Mouse (Mus musculus) liver, adult 2 months (tissue): ENCODE results near the gene Ccdc173.

ENCODE experiments used
- CTCF ChIP-seq: fragments of 200-500 bp; IDR thresholded peaks from 2 replicates; pipeline ENCODE4 v1.5.1; 2011; ENCODE audit warnings: low read depth, low read length, control low read depth
- POLR2A ChIP-seq: fragments of 200-500 bp; IDR thresholded peaks from 2 replicates; pipeline ENCODE4 v1.6.1; 2011; ENCODE audit warnings: low read length, control low read depth; ENCODE audit not compliant: insufficient read depth; ENCODE audit errors: extremely low read depth

DNA sequence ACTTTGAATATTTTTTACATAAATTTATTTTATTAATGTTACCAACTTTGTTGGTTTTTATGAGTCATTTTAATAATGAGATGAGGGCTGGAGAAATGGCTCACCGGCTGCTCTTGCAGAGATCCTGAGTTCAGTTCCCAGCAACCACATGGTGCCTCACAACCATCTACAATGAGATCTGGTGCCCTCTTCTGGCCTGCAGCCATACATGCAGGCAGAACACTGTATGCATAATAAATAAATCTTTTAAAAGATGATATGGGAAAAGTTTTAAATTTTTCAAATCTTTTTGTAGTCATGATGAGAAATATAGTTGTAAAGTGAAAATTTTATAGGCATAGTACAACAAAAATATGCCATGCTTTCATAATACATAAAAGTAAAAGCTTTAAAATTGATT lies 44.3 kb downstream of the Ccdc173 start:
- TF ChIP-seq CTCF (peak; percentile 18; the same call in 1 of the 2 replicates), POLR2A (no peak)
